Mouse (Mus musculus) kidney, adult 9 months (tissue): Measurements from ENCODE around the gene Kcnj11.
A peak's percentile ranks its signal among the peaks of the same experiment; 100 is the strongest.

Experiments used
- DNase-seq: peaks from one replicate; pipeline ENCODE4 v3.0.0; 2022

Kcnj11 gene

DNA sequence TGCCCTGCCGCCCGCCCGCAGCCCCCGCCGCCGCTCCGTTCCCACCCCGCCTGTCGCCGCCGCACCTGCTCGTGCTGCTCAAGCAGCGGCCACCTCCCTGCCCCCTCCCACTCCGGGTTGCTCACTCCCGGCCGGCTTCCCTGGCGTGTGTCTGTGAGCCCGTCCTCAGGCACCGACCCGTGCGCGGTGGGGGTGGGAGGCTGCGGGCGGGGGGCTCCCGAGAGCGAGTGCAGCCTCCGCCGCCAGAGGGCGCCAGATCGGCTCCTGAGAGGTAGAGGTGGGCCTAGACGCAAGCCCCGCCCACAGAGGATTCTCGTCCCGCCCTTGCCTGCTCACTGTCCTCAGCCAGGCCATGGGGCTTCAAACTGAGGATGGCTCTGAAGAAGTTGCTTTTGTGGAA is at the start of gene Kcnj11:
Gene Kcnj11, minus strand, starts transcription at position 202 of the 400 bp plus-strand sequence.
- peak; percentile 71 for DNase-seq

GRCm38 (mm10) chr7:46147417-46147816 is 46.9 kb upstream of the Kcnj11 start:
- DNase-seq: no peak

DNA sequence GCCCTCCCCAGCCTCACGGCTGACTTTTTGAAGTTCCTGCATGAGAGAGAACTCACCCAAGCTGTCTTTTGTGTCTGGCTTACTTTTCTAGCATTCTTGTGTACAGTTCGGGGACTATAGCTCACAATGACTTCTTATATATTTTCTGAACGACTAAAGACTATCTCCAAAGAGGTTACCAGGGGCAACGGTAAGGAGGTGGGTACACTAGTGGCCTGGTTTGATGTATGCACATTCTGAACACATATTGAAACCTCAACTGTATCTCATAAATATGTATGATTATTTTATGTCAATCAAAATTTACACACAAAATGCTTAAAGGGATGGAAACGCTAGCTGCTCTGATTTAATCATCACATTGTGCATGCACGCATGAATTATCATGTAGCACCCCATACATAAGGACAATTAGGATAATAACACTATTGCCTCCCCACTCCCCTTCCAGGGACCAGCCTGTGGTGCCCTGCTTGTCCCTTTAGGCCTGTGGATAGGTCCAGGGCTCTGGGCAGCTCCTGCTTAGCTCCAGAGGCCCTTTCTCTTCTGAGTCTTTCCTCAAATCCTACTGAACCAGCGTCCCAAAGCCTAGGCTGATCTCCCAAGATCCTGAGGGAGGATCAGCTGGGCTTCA is 46.2 kb upstream of the Kcnj11 start:
- DNase-seq: no peak

DNA sequence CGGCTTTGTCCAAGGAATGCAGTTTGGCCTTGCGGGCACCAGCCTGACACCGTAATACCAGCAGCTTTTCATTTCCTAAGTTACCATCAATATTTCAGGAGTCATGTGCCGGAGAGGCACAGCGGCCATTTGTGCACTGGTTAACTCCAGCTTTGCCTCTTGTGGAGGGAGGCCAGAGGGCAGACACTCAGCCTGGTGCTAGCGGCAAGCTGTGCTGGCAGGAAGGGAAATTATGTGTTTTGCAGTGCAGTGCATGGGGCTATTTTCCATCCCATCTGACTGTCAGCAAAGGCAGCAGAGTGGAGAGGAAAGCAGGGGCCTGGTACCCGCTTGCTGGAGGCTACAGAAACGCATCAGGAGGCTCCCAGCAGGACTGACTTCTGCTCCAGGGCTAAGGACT is 43.5 kb upstream of the Kcnj11 start:
- no peak for DNase-seq

DNA sequence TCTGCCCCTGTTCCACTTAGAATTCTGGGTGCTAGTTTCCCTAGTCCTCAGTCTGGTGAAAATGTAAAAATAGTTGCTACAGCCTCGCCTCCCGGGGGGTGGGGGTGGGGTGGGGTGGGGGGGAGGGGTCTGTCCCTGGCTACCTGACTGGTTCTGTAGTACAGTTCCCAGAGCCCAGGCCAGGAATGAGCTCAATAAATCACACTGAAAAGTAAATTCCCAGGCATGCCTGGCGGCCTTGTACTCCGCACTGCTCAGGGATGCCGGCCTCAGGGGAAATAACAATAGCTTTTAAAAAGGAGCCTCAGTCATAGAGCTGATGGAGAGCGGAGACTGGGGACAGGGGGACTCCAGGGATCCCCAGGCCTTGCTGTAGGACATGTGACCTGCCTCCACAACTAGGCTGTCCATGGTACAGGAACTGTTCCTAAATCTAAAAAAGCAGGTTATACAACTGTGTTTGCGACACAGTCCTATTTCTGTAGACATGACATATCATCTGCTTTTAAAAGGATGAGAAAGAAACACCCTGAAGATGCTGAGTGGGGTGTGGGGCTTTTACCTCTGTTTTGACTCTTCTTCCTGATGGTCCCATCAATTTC is 37.9 kb upstream of the Kcnj11 start:
- no peak for DNase-seq

DNA sequence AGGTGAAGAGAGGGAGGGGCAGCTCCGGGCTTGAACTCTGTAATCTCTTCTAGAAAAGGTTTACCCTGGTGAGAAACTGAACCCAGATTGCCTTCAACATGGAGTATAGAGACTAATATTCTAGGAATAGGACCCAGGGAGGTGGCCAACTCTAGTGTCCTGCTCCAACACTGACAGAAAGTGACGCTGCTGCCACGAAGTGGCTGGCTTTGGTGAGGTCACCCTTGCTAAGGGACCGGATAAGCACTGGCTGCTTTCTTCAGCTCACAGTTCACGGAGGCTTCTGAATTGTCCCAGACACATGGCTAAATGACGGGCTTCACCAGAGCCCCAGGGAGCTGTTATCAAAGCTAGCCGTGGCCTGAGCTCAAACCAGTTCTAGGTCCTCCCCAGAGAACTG is 33.3 kb upstream of the Kcnj11 start:
- DNase-seq: no peak

GRCm38 (mm10) chr7:46132229-46132628 is 31.7 kb upstream of the Kcnj11 start:
- no peak for DNase-seq

GRCm38 (mm10) chr7:46131806-46132205 is 31.2 kb upstream of the Kcnj11 start:
- DNase-seq: no peak

GRCm38 (mm10) chr7:46131266-46131665 is 30.7 kb upstream of the Kcnj11 start:
- no peak for DNase-seq

GRCm38 (mm10) chr7:46130723-46131122 is 30.2 kb upstream of the Kcnj11 start:
- no peak for DNase-seq

DNA sequence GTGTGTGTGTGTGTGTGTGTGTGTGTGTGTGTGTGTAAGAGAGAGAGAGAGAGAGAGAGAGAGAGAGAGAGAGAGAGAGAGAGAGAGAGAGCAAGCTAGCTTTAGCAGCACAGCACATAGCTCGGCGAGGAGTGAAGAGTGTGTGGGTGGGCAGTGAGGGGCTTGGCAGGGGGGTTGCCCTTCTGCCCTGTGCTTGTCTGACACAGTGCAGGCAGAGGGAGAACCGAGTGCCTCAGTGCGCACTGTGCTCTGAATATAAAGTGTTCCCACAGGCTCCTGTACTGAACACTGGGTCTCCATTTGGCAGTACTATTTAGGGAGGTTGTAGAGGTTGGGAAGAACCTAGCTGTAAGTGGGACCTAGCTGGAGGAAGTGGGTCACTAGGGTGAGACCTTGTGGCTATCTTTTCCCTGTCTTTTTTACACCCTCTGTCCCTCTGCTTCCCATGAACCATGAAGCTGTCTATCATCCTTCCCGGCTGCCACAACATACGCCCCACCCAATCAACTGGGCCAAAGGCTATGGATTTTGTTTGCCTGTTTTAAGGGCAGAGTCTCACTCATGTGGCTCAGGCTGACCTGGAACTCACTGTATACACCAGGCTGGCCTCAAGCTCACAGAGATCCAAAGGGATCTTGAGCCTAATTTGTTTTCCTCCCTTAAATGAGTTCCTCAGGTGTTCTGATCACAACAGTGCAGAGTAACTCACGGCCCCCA is 29.1 kb upstream of the Kcnj11 start:
- DNase-seq: no peak

DNA sequence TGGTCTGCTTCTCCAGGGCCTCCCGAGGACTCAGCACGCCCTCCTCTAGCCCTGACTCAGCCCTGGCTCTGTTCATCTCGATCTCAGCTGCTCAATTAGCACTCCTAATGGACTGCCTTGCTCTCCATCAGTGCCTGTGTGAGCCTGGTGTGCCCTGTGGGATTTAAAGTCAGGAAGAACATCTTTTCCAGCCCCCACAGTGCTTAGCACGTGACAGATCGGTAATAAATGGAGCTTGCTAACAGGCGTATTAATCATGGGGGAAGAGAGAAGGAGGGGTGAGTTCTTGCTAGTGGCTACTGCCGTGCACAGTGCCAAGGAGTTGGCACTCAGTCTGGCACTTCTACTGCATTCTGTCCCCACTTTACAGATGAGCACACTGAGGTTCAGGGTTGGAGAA is 27.6 kb upstream of the Kcnj11 start:
- DNase-seq: no peak

- no peak for DNase-seq
Observed at GRCm38 (mm10) chr7:46125340-46125739, 24.8 kb upstream of the Kcnj11 start.

- DNase-seq: no peak
Observed at GRCm38 (mm10) chr7:46124460-46124859, 23.9 kb upstream of the Kcnj11 start.

- DNase-seq: no peak
Observed at GRCm38 (mm10) chr7:46122964-46123363, 22.4 kb upstream of the Kcnj11 start.

GRCm38 (mm10) chr7:46117035-46117434 is 16.5 kb upstream of the Kcnj11 start:
- no peak for DNase-seq

DNA sequence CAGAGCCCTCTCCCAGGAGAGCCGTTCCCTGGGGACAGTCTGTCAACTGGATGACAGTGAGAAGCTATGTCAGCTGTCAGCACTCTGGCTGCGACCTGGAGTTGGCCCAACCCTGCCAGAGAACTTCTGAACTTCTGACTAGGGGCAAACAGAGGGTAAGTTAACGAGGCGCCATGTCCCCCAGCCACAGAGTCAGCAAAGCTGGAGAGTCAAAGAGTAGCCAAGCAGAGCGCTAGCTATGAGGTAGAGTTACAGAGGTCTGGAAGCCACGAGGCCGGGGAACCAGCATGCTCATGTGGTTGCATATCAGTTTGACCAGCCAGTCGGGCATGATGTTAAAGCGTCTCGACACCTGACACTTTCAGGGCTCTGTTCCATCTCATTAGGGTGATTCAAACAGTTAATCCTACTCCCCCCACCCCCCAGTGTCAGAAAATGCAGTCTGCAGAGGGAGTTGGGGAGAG is 15.6 kb upstream of the Kcnj11 start:
- DNase-seq: no peak

DNA sequence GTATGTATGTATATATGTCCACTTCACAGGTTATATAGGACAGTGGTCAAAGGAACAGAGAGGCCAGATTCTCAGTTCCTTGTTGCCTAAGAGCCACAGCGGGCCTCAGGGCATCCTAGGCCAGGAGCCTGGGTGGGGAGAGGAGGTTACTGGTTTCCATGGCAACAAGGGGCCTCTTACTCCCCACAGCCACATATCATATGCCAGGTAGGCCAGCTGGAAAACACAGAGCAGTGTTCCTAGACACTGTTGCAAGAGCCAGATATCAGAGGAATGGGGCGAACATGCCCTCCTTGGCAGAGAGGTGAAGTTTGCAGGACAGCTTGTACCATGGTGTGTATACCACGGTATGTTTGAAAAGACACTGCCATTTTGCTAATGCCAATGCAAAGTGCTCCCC is 12.9 kb upstream of the Kcnj11 start:
- DNase-seq: no peak

- no peak for DNase-seq
Observed at GRCm38 (mm10) chr7:46111938-46112337, 11.4 kb upstream of the Kcnj11 start.

DNA sequence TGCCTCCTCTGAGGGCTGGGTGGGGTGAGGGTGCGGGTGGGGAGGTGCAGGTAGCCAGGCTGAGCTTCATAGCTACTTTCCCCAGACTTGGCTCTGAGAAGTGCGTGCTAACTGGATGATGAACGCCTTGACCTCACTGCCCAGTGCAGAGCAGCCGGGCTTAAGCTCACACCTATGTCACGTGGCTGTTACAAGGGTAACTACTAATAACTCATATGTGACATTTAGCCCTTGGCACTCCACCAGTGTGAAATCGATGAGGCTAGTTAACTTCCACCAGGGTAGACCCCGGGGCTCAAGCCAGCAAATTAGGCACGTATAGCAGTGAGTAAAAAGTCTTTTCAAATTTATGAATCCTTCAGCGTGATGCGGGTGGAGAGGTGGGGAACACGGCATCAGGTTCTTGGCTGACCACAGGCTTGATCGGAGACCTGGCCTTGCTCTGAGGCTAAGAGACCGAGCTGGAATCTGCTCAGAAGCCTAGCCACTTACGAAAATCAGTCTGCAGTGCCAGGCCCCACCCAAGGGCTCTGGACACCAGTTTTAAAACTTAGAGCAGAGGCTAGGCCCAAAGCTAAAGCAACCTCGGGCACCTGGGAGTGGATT is 10.8 kb upstream of the Kcnj11 start:
- DNase-seq: no peak

DNA sequence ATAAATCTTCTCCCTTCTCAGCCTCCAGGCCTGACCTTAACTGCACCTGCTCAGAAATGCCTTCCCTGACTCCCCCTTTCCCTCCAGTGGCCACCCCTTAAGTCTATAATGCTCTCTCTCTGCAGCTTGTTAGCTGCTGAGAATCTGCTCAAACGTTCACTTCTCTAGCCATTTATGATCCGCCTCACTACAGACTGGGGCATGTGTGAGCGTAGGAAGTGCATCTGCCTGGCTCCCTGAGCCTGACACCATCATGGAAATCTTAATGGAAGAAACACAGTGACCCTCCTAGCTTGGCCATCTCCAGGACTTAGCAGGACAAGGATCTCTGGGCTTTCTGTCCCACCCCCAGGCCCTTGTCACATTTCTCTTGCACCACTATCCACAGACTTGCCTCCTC is 9.5 kb upstream of the Kcnj11 start:
- no peak for DNase-seq

- no peak for DNase-seq
Observed at GRCm38 (mm10) chr7:46105484-46105883, 4.9 kb upstream of the Kcnj11 start.

DNA sequence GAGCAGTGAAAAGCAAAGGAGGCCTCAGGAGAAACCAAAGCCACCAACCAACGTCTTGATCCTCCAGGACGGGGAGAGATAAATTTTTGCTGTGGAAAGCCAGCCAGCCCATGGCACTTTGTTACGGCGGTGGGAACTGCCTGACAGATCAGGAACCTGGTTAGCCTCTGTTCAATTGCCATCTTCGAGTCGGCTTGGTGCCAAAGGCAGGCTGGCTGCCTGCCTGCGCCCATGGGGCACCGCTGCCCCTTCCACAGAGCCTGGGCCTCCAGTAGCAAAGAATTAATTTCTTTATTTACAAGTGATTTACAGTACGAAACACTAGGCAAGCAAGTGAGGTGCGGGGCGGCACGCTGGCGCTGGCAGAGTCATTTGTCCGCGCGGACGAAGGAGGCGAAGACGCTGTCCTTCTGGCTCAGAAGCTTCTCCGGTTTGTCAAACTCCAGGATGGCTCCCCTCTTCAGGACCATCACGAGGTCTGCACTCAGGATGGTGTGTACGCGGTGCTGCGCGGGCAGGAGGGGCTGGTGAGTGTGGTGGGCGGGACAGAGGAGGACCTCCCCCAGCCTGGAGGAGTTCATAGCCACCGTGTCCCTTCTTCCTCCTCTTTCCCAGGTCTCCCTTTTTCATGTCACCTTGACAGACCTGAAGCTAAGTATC is 3.8 kb upstream of the Kcnj11 start:
- no peak for DNase-seq
